Mouse (Mus musculus): ENCODE data around the gene Rrp1b.
"Not testable (repeated sequence)": the region's sequence is repeated elsewhere in the genome, so short reads cannot be mapped to it uniquely, and the experiment has no call there.

Rrp1b gene

DNA sequence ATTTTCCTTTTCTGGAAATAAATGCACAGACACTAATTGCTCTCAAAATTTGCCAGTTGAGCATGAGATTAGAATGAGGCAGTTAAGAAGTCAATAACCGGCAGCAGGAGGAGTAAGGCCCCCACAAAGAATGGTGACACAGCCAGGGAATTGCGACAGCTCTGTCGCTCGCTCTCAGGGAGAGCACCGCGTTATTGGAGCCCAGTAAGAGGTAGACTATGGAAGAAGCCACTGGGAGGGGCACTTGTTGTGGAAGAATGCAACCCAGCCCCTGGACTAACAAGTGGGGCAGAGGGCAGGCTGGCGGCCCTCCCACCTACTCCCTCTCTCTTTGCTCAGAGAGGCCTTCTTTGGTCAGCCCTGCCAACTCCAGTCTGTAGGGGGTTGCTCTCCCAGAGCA is 4.2 kb upstream of the Rrp1b start:
- DNase-seq (ENCODE audit: low read depth, low spot score) = no peak

DNA sequence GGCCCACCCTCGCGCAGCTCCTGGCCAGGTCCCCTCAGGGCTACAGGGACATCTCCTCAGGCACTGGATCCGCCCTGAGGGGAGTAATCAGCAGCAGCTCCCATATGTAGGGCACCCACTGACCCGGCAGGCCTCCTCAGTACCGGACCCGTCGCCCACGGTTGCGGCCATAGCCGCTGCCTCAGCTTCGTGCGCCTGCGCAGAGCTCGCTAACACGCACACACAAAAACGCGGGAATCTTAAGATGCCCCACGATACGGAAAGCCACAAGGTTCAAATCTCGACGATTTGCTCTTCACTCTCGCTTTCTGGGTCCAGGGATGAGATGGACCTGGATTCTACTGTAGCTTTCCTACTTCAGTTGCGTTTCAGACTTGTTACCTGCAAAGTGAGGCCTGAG is 1.6 kb upstream of the Rrp1b start:
- DNase-seq (ENCODE audit: low read depth, low spot score) = no peak

DNA sequence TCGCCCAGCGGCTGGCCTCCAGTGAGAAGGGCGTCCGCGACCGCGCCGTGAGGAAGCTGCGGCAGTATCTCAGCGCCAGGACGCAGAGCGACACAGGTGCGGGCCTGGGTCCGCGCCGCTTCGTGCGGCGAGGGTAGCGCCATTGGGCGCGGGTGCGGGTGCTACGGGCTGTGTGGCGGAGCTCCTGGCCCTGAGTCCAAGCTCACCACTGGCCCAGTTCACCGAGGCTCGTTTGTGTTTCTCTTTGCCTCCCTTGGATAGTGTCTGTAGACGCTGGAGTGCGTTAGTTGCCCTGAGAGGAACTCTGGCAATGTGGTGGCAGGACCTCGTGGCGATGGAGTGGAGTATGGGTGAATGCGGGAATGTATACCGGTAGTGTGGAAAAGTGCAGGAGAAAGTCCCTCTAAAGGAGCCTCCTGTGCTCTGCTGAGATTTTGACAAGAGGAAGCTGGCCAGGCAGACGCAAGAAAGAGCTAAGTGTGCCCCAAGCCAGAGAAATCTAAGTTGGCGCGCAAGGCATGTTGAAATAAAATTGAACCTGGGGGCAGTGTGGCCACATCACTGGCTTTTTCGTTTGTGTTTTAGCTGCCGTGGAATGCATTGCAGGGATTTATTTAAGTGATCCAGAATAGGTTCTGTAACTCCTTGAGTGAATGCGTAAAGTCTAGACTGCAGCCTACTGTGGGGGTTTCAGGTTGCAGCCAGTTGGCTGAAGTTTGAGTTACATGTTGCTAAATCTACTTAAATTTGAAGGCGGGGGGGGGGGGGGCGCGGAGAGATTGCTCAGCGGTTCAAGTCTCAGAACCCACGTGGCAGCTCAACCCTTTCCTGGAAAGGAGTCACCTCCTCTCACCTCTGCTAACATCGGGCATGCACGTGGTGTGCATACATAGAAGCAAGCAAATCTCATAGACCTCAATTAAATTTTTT is 874 bp downstream of the Rrp1b start:
- DNase-seq (ENCODE audit: low read depth, low spot score) = no peak

DNA sequence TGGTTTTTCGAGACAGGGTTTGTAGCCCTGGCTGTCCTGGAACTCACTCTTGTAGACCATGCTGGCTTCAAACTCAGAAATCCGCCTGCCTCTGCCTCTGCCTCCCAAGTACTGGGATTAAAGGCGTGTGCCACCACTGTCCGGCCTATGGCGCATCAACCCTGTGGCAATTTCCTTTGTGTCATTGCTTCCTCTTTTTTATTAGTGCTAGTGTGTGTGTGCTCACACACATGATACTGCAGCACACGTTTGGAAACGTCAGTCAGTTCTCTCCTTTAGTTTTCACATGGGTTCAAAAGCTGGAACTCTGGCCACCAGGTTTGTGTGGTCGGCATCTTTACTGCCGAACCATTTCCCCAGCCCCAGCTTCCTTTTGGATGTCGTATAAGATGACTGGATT is 4.4 kb downstream of the Rrp1b start:
- no peak for DNase-seq (ENCODE audit: low read depth, low spot score)

DNA sequence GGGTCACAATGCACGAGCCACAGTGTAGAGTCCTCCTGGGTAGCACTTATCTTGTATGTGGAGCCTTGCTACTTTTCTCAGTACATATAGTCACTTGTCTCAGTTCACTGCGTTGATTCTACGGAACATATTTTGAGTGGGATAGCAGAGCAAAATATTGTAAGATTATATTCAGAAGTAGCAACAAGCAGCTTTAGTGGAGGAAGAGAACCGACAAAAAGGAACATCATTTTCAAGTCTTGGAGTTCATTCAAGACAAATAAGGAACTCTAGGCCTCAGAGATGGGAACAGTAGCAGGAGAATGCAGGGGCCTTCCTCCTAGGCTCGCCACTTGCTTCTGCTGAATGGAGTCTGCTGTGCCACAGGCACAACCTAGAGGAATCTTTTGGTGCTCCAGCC is 10.6 kb downstream of the Rrp1b start:
- DNase-seq (ENCODE audit: low read depth, low spot score) = peak; percentile 83

DNA sequence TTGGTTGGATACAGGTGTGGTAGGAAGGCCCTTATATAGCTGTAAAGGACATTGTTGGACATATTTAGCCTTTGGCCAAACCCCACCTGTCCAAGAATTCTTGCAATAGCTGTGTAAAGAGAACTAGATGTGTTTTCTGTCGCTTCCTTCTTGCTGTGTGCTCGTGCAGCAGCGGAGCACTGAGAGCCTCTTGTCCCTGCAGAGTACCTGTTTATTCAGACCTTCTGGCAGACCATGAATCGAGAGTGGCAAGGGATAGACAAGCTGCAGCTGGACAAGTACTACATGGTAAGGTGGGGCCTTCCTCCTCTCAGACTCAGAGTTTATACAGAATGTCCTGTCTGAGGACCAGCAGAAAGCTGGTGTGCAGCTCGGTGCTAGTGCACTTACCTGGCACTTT is 12.5 kb downstream of the Rrp1b start:
- DNase-seq (ENCODE audit: low read depth, low spot score) = no peak

DNA sequence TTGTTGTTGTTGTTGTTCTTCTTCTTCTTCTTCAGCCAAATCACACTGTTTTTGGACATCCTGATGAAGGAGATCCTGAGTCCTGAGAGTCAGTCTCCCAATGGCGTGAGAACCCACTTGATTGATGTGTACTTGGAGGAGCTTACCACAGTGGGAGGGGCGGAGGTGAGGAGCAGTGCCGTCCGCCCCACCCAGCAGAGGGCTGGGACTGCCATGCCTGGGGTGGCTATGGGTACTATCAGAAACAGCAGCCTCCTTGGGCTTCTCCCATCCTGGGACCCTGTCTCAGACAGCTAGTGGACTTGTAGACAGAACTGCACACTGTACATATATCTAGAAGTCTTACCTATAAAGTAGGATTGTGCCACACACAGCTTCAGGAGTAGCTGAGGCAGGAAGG is 14.0 kb downstream of the Rrp1b start:
- no peak for DNase-seq (ENCODE audit: low read depth, low spot score)

DNA sequence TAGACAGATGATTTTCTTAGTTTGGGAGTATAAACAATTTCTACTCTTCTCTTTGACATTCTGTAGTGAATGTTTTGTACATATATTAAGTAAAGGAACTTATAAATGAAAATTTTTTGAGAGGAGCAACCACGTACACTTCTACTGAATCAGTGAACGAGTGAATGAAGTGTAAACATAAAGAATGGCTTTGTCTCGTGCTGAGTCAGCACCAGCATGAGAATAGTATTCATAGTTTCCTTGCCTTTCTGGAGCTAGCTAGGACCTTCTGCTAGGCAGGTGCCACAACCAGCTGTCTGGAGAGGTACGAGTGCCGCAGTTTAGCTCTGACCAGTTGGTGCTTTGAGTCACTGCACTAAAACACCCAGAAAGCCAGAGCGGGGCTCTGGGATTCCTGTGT is 14.7 kb downstream of the Rrp1b start:
- no peak for DNase-seq (ENCODE audit: low read depth, low spot score)

DNA sequence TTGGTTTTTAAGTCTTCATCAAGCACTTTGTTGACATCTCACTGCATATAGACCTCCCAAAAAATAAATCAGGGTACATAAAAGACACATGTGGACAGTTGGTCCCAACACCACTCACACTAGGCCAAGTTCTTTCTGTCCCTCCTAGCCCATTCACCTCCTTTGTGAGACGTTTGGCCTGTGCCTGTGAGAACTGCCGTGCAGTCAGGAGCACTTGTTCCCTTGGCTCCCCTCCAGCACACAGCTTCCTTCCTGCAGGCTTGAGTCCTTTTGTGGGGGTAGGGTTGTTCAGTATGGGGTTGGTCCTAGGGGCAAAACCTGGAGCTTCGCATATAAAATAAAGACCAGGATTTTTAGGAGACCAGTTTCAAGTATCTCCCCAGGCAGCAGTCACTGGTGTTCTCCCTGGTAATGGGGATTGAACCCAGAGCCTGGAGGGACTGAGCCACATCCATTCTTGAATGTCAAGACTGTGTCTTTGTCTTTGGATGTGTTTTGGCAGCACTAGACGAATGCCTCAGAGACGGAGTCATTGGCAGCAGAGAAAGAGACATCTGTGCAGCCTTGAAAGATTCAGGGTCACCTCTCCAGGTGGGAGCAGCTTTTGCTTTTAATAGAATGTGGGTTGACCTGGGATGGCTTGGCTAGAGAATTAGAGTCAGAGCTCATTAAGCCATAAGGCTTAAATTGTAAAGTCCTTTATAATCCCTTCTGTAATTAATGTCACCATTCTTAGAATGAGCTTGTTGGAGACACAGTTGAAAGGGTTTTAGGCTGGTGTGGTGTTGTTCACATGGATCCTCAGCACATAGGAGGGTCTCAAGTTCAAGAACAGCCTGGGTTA is 16.6 kb downstream of the Rrp1b start:
- DNase-seq (ENCODE audit: low read depth, low spot score) = no peak

DNA sequence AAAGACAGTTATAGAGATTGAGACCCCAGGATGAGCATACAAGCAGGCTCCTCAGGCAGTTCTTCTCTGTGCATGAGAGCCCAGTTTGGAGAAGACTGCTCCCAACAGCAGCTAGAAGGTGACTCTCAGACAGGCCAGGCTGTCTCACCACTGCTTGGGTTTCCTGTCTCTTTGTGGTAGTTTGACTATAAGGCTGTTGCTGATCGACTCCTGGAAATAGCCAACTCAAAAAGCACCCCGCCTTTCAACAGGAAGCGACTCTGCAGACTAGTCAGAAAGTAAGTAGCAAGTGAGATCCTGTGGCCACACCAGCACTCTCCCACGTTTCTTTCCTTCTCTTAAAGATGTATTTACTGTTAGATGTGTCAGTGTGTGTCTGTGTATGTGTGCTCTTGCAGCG is 17.8 kb downstream of the Rrp1b start:
- DNase-seq (ENCODE audit: low read depth, low spot score) = no peak

DNA sequence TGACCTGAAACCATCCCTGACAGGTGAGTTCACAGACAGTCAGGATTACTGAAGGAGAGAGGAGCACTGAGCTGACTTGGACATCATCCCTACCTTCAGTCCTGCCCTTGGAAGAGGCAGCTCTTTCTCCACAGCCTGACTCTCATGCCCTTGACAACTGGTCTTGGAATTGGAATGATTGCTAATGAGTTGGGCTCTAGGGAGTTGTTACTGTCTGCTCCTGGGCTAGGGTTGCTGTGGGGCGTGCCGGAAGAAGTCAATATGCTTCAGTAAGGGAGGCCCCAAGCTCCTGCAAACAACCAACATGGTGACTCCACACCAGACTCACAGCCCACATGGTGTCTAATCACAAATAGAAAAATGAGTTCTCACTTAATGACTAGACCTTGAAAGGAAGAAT is 21.9 kb downstream of the Rrp1b start:
- no peak for DNase-seq (ENCODE audit: low read depth, low spot score)

DNA sequence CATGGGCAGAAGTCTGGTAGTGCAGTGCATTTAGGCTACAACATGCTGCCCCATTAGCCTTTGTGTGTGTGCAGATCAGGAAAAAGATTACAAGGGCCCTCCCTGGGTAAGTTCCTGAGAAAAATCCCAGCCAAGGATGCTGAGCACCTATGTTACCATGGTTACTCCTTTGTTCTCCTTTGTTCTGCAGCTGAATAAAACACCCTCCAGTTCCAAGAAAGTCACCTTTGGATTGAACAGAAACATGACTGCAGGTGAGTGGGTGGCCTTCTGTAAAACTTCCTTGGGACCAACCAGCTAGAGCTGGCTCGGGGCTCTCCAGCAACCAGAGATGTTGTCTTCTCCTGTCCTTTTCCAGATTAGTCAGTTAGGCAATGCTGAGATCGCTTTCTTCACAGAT is 23.2 kb downstream of the Rrp1b start:
- DNase-seq (ENCODE audit: low read depth, low spot score) = peak; percentile 53

DNA sequence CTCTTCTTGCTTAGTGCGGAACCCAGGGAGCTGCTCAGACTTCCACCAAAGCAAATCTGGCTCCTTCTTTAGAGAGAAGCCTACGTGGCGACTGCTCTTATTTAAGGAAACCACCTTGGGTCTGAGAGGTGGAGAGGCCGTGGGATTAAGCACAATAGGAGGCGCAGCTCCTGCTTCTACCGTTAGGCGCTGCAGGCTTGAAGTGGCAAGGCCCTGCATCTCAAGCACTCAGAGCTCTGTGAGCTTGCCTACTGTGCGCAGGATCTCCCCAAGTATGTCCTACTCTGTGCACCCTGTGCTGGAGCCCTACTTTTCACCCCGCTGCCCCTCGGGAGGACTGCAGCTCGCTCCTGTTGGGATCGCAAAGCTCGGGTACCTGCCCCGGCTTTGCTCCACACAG is 25.3 kb downstream of the Rrp1b start:
- DNase-seq (ENCODE audit: low read depth, low spot score) = no peak

DNA sequence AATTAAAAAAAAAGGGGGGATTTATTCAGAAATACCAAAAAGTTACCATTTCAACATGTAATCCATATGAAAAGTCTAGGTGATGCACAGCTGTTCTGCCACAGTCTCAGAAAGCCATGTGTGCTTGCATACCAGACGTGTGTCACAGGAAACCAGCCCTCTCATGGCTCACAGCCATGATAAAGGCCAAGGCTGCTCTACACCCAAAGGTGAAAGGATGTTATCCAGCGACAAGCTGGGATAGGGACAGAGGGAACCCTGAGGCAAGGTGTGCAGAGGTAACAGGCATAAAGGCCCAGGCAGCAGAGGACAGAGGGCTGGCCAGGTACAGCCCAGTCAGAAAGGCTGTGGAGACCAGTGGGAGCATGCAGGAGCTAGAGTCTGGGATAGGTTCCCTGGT is 27.8 kb downstream of the Rrp1b start:
- no peak for DNase-seq (ENCODE audit: low read depth, low spot score)

DNA sequence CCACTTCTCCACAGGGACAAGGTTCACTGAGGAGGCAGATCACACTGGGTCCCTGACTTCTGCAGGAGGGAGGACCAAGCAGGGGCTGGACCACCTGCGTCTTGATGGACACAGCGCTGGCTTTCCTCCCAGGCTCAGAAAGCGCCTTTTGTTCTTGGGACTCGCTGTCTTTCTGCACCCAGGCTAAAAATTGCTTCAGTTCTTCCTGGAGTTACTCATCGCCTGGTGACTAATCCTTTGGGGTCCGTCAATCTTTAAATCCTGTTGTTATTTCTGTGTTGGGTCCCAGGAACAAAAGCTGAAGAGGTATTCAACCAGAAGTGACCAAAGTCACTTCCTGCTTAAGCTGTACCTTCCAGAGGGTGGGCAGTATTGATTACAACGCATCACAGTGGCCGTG is 28.9 kb downstream of the Rrp1b start:
- DNase-seq (ENCODE audit: low read depth, low spot score) = not testable (repeated sequence)

DNA sequence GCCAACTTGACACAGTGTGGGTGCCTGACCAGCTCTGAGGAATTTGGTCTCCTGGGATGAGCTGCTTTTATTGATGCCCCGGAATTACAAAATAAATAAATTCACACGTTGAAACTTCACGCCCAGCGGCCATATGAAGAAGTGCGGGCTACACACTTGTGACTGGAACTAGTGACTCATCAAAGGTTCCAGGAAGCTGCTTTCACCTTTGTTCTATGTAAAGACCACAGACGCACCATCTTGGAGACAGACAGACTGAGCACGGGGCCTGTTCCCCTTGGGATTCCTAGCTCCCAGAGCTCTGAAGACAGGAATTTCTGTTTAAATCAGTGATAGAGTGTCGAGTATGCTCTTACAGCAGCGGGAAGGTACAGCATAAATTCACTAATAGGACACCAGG is 31.6 kb downstream of the Rrp1b start:
- DNase-seq (ENCODE audit: low read depth, low spot score) = no peak

DNA sequence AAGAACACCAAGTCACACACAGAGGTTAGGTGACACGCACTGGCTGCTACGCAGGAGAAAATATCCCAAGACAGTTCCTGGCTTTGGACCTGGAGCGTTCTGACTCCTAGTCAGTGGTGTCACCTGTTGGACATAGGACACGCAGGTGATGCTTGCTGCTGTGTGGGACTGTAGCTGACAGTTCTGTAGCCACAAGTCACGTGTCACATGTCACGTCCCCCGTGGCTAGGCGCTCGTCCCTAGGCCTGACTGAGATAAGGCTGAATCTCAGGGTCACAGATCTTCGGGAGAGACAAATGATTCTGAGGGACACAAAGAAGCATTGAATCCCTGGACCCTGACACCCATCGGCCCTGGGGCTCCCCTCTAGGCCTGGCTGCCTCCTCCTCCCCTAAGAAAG is 32.5 kb downstream of the Rrp1b start:
- DNase-seq (ENCODE audit: low read depth, low spot score) = no peak

DNA sequence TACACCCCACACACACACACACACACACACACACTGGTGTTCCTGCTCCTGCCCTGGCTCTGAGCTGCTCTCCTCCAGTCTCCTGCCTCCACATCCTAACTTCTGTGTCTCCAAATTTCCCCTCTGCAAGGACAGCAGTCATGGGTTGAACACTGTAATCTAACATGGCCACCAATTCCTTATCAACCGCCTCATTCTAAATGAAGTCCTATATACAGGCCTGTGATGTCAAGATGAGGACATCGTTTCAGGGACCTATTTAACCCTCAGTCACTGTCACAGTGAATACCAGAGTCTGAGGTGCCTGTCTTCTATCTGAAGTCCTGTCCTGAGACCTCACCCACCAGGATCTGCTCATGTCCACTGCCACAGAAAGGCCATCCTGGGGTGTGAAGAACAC is 32.9 kb downstream of the Rrp1b start:
- DNase-seq (ENCODE audit: low read depth, low spot score) = no peak

DNA sequence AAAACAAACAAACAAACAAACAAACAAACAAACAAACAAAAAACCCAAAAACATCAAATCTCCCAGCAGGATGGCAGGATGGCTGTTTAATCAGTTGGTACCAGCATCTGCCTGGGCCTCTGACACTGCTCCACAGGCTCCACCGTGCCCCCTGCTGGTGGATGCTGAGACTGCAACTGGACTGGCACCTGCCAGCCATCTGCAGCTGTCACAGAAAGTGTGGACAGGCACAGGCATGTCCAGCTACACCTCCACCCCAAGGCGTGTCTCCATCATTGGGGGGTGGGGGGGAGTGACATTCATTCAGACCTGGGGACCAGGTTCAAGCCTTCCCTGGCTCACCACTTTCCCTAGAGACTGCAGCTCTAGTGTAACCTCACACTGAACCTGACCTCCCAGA is 37.5 kb downstream of the Rrp1b start:
- DNase-seq (ENCODE audit: low read depth, low spot score) = no peak

DNA sequence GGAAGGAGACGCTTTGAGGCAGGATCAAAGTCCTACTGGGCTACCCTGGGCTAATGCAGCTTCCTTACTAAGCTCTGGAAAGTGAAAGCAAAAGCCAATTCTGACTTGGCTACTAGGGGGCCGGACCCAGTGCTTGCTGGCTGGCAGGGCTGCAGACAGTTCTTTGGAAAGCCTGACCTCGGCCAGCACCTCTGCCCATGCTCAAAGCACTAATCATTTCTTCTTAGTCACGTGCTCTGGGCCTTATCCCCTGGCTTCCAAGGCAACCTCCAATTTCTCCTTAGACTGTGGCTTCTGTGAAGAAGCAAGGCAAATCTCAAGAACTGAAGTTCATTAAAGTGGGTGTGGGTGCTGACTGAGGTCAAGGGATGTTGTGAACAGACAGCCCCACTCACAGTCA is 38.8 kb downstream of the Rrp1b start:
- DNase-seq (ENCODE audit: low read depth, low spot score) = no peak

DNA sequence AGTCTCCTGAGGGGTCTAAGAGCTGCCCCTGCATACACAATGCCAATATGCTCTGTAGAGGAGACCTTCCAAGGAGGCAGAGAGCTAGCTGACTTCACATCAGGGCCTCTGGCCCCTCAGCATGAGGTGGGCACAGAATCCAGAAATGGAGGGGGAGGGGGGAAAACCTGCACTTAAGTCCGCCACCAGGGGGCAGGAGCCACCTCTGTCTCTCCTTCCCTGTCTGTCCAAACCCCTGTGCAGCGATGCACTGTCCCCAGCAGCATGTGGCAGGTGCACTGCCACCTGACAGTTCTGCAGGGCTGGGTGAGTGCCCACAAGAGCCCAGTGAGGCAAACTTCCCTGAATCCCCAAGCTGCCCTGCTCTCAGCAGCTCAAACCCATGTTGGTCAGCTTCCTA is 39.3 kb downstream of the Rrp1b start:
- DNase-seq (ENCODE audit: low read depth, low spot score) = no peak

DNA sequence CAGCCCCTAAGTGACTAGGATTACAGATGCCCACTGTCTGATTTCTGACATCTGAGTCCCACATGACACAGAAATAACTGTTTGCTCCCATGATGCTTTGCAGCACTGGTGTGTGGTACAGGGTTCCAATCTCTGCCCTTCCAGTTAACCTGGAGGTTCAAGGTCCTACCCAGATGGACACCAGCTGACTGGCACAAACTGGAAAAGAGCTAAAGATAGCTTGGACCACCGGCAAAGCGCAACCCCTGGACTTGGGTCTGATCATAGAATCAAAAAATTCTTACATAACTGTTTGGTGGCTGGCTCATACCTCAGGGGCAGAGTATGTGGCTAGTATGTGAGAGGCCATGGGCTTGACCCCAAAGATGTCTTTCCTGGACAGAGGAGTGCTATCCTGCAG is 47.5 kb downstream of the Rrp1b start:
- DNase-seq (ENCODE audit: low read depth, low spot score) = no peak

DNA sequence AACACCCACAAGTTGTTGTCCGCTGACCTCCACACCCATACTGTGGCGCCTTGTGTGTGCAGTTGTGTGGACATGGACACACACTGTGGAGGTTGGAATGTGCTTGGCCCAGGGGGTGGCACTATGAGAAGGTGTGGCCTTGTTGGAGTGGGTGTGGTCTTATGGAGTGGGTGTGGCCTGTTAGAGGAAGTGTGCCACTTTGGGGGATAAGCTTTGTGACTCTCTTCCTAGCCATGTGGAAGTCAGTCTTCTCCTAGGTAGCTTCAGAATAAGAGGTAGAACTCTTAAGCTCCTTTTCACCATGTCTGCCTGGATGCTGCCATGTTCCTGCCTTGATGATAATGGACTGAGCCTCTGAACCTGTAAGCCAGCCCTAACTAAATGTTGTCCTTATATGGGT is 51.2 kb downstream of the Rrp1b start:
- DNase-seq (ENCODE audit: low read depth, low spot score) = no peak
